Mouse (Mus musculus): ENCODE measurements around the gene Mybpc2. TPM values are rescaled to one million over a fixed set of nuclear protein-coding genes. Genes with fewer than 3 reads are reported as not detected.
A peak's percentile ranks its signal among the peaks of the same experiment; 100 is the strongest.

Mybpc2 gene
- not detected in 2 replicates for total RNA-seq (2017)

GRCm38 (mm10) chr7:44524502-44524901 lies at the start of gene Mybpc2:
Mybpc2 (minus strand) TSS chr7:44524656.
- no peak for ATAC-seq (replicated peaks; ENCODE audit: low read depth, poor library complexity, severe bottlenecking)

GRCm38 (mm10) chr7:44572956-44573484 lies 48.6 kb upstream of the Mybpc2 start:
- ATAC-seq (replicated peaks; ENCODE audit: low read depth, poor library complexity, severe bottlenecking) = no peak

GRCm38 (mm10) chr7:44572213-44572701 lies 47.8 kb upstream of the Mybpc2 start, which contains the start of gene Napsa:
Napsa (plus strand) TSS chr7:44572380.
- ATAC-seq (replicated peaks; ENCODE audit: low read depth, poor library complexity, severe bottlenecking) = peak; percentile 87

GRCm38 (mm10) chr7:44571811-44572210 lies 47.4 kb upstream of the Mybpc2 start:
- no peak for ATAC-seq (replicated peaks; ENCODE audit: low read depth, poor library complexity, severe bottlenecking)

- no peak for ATAC-seq (replicated peaks; ENCODE audit: low read depth, poor library complexity, severe bottlenecking)
Measured at GRCm38 (mm10) chr7:44570989-44571388, 46.5 kb upstream of the Mybpc2 start.

- no peak for ATAC-seq (replicated peaks; ENCODE audit: low read depth, poor library complexity, severe bottlenecking)
Measured at GRCm38 (mm10) chr7:44568803-44569202, 44.3 kb upstream of the Mybpc2 start.

- peak; percentile 54 for ATAC-seq (replicated peaks; ENCODE audit: low read depth, poor library complexity, severe bottlenecking)
Measured at GRCm38 (mm10) chr7:44565414-44565813, 41.0 kb upstream of the Mybpc2 start.

- ATAC-seq (replicated peaks; ENCODE audit: low read depth, poor library complexity, severe bottlenecking) = no peak
Measured at GRCm38 (mm10) chr7:44564486-44564885, 40.0 kb upstream of the Mybpc2 start.

- ATAC-seq (replicated peaks; ENCODE audit: low read depth, poor library complexity, severe bottlenecking) = no peak
Measured at GRCm38 (mm10) chr7:44563284-44563683, 38.8 kb upstream of the Mybpc2 start.

GRCm38 (mm10) chr7:44560435-44561400 lies 36.3 kb upstream of the Mybpc2 start:
- peak; percentile 92 for ATAC-seq (replicated peaks; ENCODE audit: low read depth, poor library complexity, severe bottlenecking)

GRCm38 (mm10) chr7:44557629-44558028 lies 33.2 kb upstream of the Mybpc2 start:
- no peak for ATAC-seq (replicated peaks; ENCODE audit: low read depth, poor library complexity, severe bottlenecking)

- peak; percentile 71 for ATAC-seq (replicated peaks; ENCODE audit: low read depth, poor library complexity, severe bottlenecking)
Measured at GRCm38 (mm10) chr7:44553826-44554225, 29.4 kb upstream of the Mybpc2 start, which contains the start of gene Nr1h2. Nr1h2 (minus strand) TSS chr7:44553951.

GRCm38 (mm10) chr7:44553196-44553764 lies 28.8 kb upstream of the Mybpc2 start:
- ATAC-seq (replicated peaks; ENCODE audit: low read depth, poor library complexity, severe bottlenecking) = peak; percentile 50

GRCm38 (mm10) chr7:44552141-44552908 lies 27.9 kb upstream of the Mybpc2 start:
- ATAC-seq (replicated peaks; ENCODE audit: low read depth, poor library complexity, severe bottlenecking) = no peak

GRCm38 (mm10) chr7:44551731-44552130 lies 27.3 kb upstream of the Mybpc2 start:
- ATAC-seq (replicated peaks; ENCODE audit: low read depth, poor library complexity, severe bottlenecking) = no peak

- ATAC-seq (replicated peaks; ENCODE audit: low read depth, poor library complexity, severe bottlenecking) = no peak
Measured at GRCm38 (mm10) chr7:44551301-44551700, 26.8 kb upstream of the Mybpc2 start.

GRCm38 (mm10) chr7:44550409-44550678 lies 25.9 kb upstream of the Mybpc2 start:
- no peak for ATAC-seq (replicated peaks; ENCODE audit: low read depth, poor library complexity, severe bottlenecking)

GRCm38 (mm10) chr7:44549621-44550408 lies 25.4 kb upstream of the Mybpc2 start:
- ATAC-seq (replicated peaks; ENCODE audit: low read depth, poor library complexity, severe bottlenecking) = no peak

- peak; percentile 77 for ATAC-seq (replicated peaks; ENCODE audit: low read depth, poor library complexity, severe bottlenecking)
Measured at GRCm38 (mm10) chr7:44548497-44549087, 24.1 kb upstream of the Mybpc2 start, which contains the start of gene Pold1. Pold1 (minus strand) TSS chr7:44548849.
